Mouse (Mus musculus): Measurements from ENCODE around the gene Zfp663.

DNA sequence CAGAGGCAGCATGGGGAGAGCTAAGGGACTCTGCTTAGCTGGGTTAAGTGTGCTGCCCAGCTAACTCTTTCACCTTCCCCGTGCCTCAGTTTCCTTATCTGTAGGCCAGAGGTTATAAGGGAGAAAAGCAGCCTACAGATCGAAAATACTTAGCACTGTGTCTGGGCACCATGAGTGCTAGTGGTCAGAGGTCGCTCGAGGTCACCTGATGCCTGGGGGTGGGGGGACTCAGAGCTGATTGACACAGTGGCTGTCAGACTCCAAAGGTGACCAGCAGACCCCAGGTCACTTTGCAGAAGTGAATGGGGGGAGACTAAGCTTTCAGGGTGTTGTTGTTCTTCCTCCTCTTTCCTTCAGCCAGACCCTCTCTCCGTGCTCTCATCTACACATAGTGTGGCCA is 45.8 kb upstream of the Zfp663 start:
- TF ChIP-seq POLR2A (IDR thresholded peaks at IDR 0.05; ENCODE audit: insufficient read length, low read depth): no peak
- TF ChIP-seq USF1 (IDR thresholded peaks at IDR 0.05; ENCODE audit: low read depth): no peak
- no peak for TF ChIP-seq MAX (IDR thresholded peaks at IDR 0.05; ENCODE audit: low read depth)
- no peak for TF ChIP-seq TCF12 (IDR thresholded peaks at IDR 0.05; ENCODE audit: insufficient read depth, poor library complexity, severe bottlenecking)
- TF ChIP-seq POLR2AphosphoS2 (IDR thresholded peaks at IDR 0.05; ENCODE audit: insufficient read length, low read depth): no peak
- TF ChIP-seq TCF3 (IDR thresholded peaks at IDR 0.05; ENCODE audit: insufficient read length, low read depth): no peak
- no peak for TF ChIP-seq E2F4 (IDR thresholded peaks at IDR 0.05; ENCODE audit: insufficient read depth)
- no peak for TF ChIP-seq SRF (IDR thresholded peaks at IDR 0.05; ENCODE audit: control insufficient read depth, insufficient read length, low read depth)
- no peak for TF ChIP-seq CEBPB (IDR thresholded peaks at IDR 0.05; ENCODE audit: insufficient read depth, poor library complexity, severe bottlenecking)
- no peak for TF ChIP-seq MYOD1 (IDR thresholded peaks at IDR 0.05; ENCODE audit: control insufficient read depth in 1 of 3, insufficient read length in 2 of 3, low read depth in 2 of 3)
- TF ChIP-seq MYOG (IDR thresholded peaks at IDR 0.05; ENCODE audit: control insufficient read depth in 1 of 3, insufficient read depth in 1 of 3, insufficient read length in 2 of 3, low read depth in 2 of 3): no peak
- no peak for TF ChIP-seq REST (IDR thresholded peaks at IDR 0.05; ENCODE audit: insufficient read depth, insufficient read length)
